Mouse (Mus musculus) brain, adult 2 months (tissue): ENCODE measurements around the gene Pfkm.

Experiments used
- DNase-seq: peaks from one replicate; pipeline ENCODE4 v3.0.0; 2011; ENCODE audit warnings: low read depth, low spot score

The Pfkm gene

GRCm38 (mm10) chr15:98092372-98093120 is at the start of gene Pfkm:
Gene Pfkm (plus strand): TSS chr15:98092589.
- no peak for DNase-seq

- DNase-seq, result peak; percentile 63
Measured at GRCm38 (mm10) chr15:98043967-98044366, 48.4 kb upstream of the Pfkm start.

GRCm38 (mm10) chr15:98044387-98044786 is 48.0 kb upstream of the Pfkm start:
- DNase-seq, result no peak

GRCm38 (mm10) chr15:98048918-98049700 is 43.3 kb upstream of the Pfkm start:
- no peak for DNase-seq

GRCm38 (mm10) chr15:98051685-98052084 is 40.7 kb upstream of the Pfkm start:
- no peak for DNase-seq

GRCm38 (mm10) chr15:98055246-98055645 is 37.1 kb upstream of the Pfkm start:
- DNase-seq, result peak; percentile 86

- DNase-seq, result no peak
Measured at GRCm38 (mm10) chr15:98065881-98066280, 26.5 kb upstream of the Pfkm start.

GRCm38 (mm10) chr15:98066602-98067001 is 25.8 kb upstream of the Pfkm start:
- no peak for DNase-seq

GRCm38 (mm10) chr15:98067492-98067891 is 24.9 kb upstream of the Pfkm start:
- DNase-seq, result no peak

- no peak for DNase-seq
Measured at GRCm38 (mm10) chr15:98068506-98068905, 23.9 kb upstream of the Pfkm start.

GRCm38 (mm10) chr15:98069566-98070245 is 22.7 kb upstream of the Pfkm start:
- DNase-seq, result no peak

GRCm38 (mm10) chr15:98070376-98070775 is 22.0 kb upstream of the Pfkm start:
- peak; percentile 45 for DNase-seq

GRCm38 (mm10) chr15:98074521-98074920 is 17.9 kb upstream of the Pfkm start:
- peak; percentile 47 for DNase-seq

GRCm38 (mm10) chr15:98075034-98075433 is 17.4 kb upstream of the Pfkm start:
- DNase-seq, result no peak

GRCm38 (mm10) chr15:98076901-98077300 is 15.5 kb upstream of the Pfkm start:
- DNase-seq, result no peak

- DNase-seq, result no peak
Measured at GRCm38 (mm10) chr15:98088889-98089288, 3.5 kb upstream of the Pfkm start.

- DNase-seq, result no peak
Measured at GRCm38 (mm10) chr15:98089421-98090183, 2.8 kb upstream of the Pfkm start.

- no peak for DNase-seq
Measured at GRCm38 (mm10) chr15:98091841-98092240, 548 bp upstream of the Pfkm start.

- peak; percentile 96 for DNase-seq
Measured at GRCm38 (mm10) chr15:98093121-98094011, 977 bp downstream of the Pfkm start, which contains the start of gene Senp1. Gene Senp1 (minus strand): TSS chr15:98093744.

- no peak for DNase-seq
Measured at GRCm38 (mm10) chr15:98094905-98095304, 2.5 kb downstream of the Pfkm start.
